Mouse (Mus musculus): ENCODE data around the gene Colec11. TPM values are rescaled to one million over a fixed set of nuclear protein-coding genes. Genes with fewer than 3 reads are reported as not detected.
A peak's percentile ranks its signal among the peaks of the same experiment; 100 is the strongest.

Gene Colec11
- polyA plus RNA-seq, 1 experiment from 2014 or later, result 0.52 TPM

- no peak overlapping the region for H3K4me2 ChIP-seq (replicated peaks)
- H3K4me3 ChIP-seq, result no peak overlapping the region
- no peak overlapping the region for H3K27ac ChIP-seq (replicated peaks)
- ATAC-seq (replicated peaks), result no peak
- WGBS, result 83% methylated on average over 3 of the region's 3 CpGs
- H3K9me3 ChIP-seq, result no peaks in the 10 kb centered on the region
- H3K9ac ChIP-seq (replicated peaks), result no peak overlapping the region
- no peaks in the 10 kb centered on the region for H3K27me3 ChIP-seq
- H3K4me1 ChIP-seq, result peaks cover 19% of the 10 kb centered on the region
- no peaks in the 10 kb centered on the region for H3K36me3 ChIP-seq
Measured at GRCm38 (mm10) chr12:28598110-28598509, 25.1 kb downstream of the Colec11 start.

GRCm38 (mm10) chr12:28597699-28598098, 25.5 kb downstream of the Colec11 start:
- H3K27ac ChIP-seq (replicated peaks), result no peak overlapping the region
- H3K9ac ChIP-seq (replicated peaks), result no peak overlapping the region
- no peaks in the 10 kb centered on the region for H3K9me3 ChIP-seq
- no peak for ATAC-seq (replicated peaks)
- no peak overlapping the region for H3K4me3 ChIP-seq
- 78% methylated on average over 9 of the region's 9 CpGs for WGBS
- H3K27me3 ChIP-seq, result no peaks in the 10 kb centered on the region
- H3K4me2 ChIP-seq (replicated peaks), result no peak overlapping the region
- peaks cover 18% of the 10 kb centered on the region for H3K4me1 ChIP-seq
- no peaks in the 10 kb centered on the region for H3K36me3 ChIP-seq

- no peaks in the 10 kb centered on the region for H3K9me3 ChIP-seq
- no peak overlapping the region for H3K9ac ChIP-seq (replicated peaks)
- H3K27ac ChIP-seq (replicated peaks), result no peak overlapping the region
- no peaks in the 10 kb centered on the region for H3K36me3 ChIP-seq
- H3K4me2 ChIP-seq (replicated peaks), result no peak overlapping the region
- H3K4me1 ChIP-seq, result peaks cover 10% of the 10 kb centered on the region
- H3K4me3 ChIP-seq, result no peak overlapping the region
- H3K27me3 ChIP-seq, result no peaks in the 10 kb centered on the region
- no peak for ATAC-seq (replicated peaks)
Measured at GRCm38 (mm10) chr12:28596851-28597250, 26.3 kb downstream of the Colec11 start.

GRCm38 (mm10) chr12:28590428-28590827, 32.7 kb downstream of the Colec11 start:
- Histone ChIP-seq H3K4me2 (replicated peaks) (no peak overlapping the region), H3K27me3 (no peaks in the 10 kb centered on the region), H3K4me1 (peaks cover 25% of the 10 kb centered on the region), H3K4me3 (no peak overlapping the region), H3K27ac (replicated peaks) (no peak overlapping the region), H3K36me3 (no peaks in the 10 kb centered on the region), H3K9me3 (no peaks in the 10 kb centered on the region), H3K9ac (replicated peaks) (no peak overlapping the region)
- no peak for ATAC-seq (replicated peaks)
- 53% methylated on average over 13 of the region's 13 CpGs for WGBS

- WGBS, result 8% methylated on average over 24 of the region's 24 CpGs
- H3K9me3 ChIP-seq, result no peaks in the 10 kb centered on the region
- H3K27me3 ChIP-seq, result no peaks in the 10 kb centered on the region
- H3K4me1 ChIP-seq, result peaks cover 25% of the 10 kb centered on the region
- no peaks in the 10 kb centered on the region for H3K36me3 ChIP-seq
- ATAC-seq (replicated peaks), result peak; percentile 90
- H3K4me2 ChIP-seq (replicated peaks), result peak overlapping the region; percentile 71
- H3K27ac ChIP-seq (replicated peaks), result peak overlapping the region; percentile 58
- peak overlapping the region; percentile 45 for H3K4me3 ChIP-seq
- peak overlapping the region; percentile 59 for H3K9ac ChIP-seq (replicated peaks)
Measured at GRCm38 (mm10) chr12:28589090-28589868, 33.9 kb downstream of the Colec11 start.

- Histone ChIP-seq H3K4me3 (no peak overlapping the region), H3K27ac (replicated peaks) (peak overlapping the region; percentile 58), H3K27me3 (no peaks in the 10 kb centered on the region), H3K9ac (replicated peaks) (no peak overlapping the region), H3K36me3 (no peaks in the 10 kb centered on the region), H3K4me2 (replicated peaks) (no peak overlapping the region), H3K4me1 (peaks cover 25% of the 10 kb centered on the region), H3K9me3 (no peaks in the 10 kb centered on the region)
- 55% methylated on average over 6 of the region's 6 CpGs for WGBS
- no peak for ATAC-seq (replicated peaks)
Measured at GRCm38 (mm10) chr12:28587949-28588348, 35.2 kb downstream of the Colec11 start.

- Histone ChIP-seq H3K9ac (replicated peaks) (no peak overlapping the region), H3K4me2 (replicated peaks) (no peak overlapping the region), H3K4me1 (peaks cover 14% of the 10 kb centered on the region), H3K27ac (replicated peaks) (no peak overlapping the region; the same call in 1 of the 2 replicates), H3K36me3 (no peaks in the 10 kb centered on the region), H3K27me3 (no peaks in the 10 kb centered on the region), H3K4me3 (no peak overlapping the region), H3K9me3 (no peaks in the 10 kb centered on the region)
- no peak for ATAC-seq (replicated peaks)
- WGBS, result 46% methylated on average over 3 of the region's 3 CpGs
Measured at GRCm38 (mm10) chr12:28584036-28584435, 39.1 kb downstream of the Colec11 start.

- WGBS, result 89% methylated on average over 8 of the region's 8 CpGs
- Histone ChIP-seq H3K4me3 (no peak within 1 kb of the TSS), H3K36me3 (no peaks in the 10 kb centered on the region), H3K9me3 (no peaks in the 10 kb centered on the region), H3K27ac (replicated peaks) (no peak within 1 kb of the TSS), H3K4me1 (peaks cover 7% of the 10 kb centered on the region; the same call in 1 of the 2 replicates), H3K27me3 (no peaks in the 10 kb centered on the region), H3K9ac (replicated peaks) (no peak within 1 kb of the TSS), H3K4me2 (replicated peaks) (no peak within 1 kb of the TSS)
- ATAC-seq (replicated peaks), result no peak
Measured at GRCm38 (mm10) chr12:28582423-28582822, 40.8 kb downstream of the Colec11 start, which contains the start of gene Allc. Allc (minus strand) TSS chr12:28582523.

- H3K27ac ChIP-seq (replicated peaks), result no peak overlapping the region
- H3K9me3 ChIP-seq, result no peaks in the 10 kb centered on the region
- no peak overlapping the region for H3K4me3 ChIP-seq
- no peak for ATAC-seq (replicated peaks)
- no peaks in the 10 kb centered on the region for H3K36me3 ChIP-seq
- no peak overlapping the region for H3K9ac ChIP-seq (replicated peaks)
- no peak overlapping the region for H3K4me2 ChIP-seq (replicated peaks)
- peaks cover 7% of the 10 kb centered on the region; the same call in 1 of the 2 replicates for H3K4me1 ChIP-seq
- H3K27me3 ChIP-seq, result no peaks in the 10 kb centered on the region
- WGBS, result 35% methylated on average over 4 of the region's 4 CpGs
Measured at GRCm38 (mm10) chr12:28579132-28579531, 44.0 kb downstream of the Colec11 start.

- Histone ChIP-seq H3K9me3 (no peaks in the 10 kb centered on the region), H3K27ac (replicated peaks) (peak overlapping the region; percentile 68), H3K9ac (replicated peaks) (no peak overlapping the region), H3K27me3 (no peaks in the 10 kb centered on the region), H3K4me2 (replicated peaks) (no peak overlapping the region), H3K4me3 (no peak overlapping the region), H3K4me1 (peaks cover 7% of the 10 kb centered on the region; the same call in 1 of the 2 replicates), H3K36me3 (no peaks in the 10 kb centered on the region)
- ATAC-seq (replicated peaks), result peak; percentile 61; the same call in 1 of the 2 replicates
- WGBS, result 53% methylated on average over 3 of the region's 3 CpGs
Measured at GRCm38 (mm10) chr12:28578147-28578546, 45.0 kb downstream of the Colec11 start.

- Histone ChIP-seq H3K9ac (replicated peaks) (no peak overlapping the region), H3K27me3 (no peaks in the 10 kb centered on the region), H3K27ac (replicated peaks) (no peak overlapping the region), H3K4me3 (no peak overlapping the region), H3K4me2 (replicated peaks) (no peak overlapping the region), H3K4me1 (peaks cover 7% of the 10 kb centered on the region; the same call in 1 of the 2 replicates), H3K9me3 (no peaks in the 10 kb centered on the region), H3K36me3 (no peaks in the 10 kb centered on the region)
- no peak for ATAC-seq (replicated peaks)
- 85% methylated on average over 6 of the region's 6 CpGs for WGBS
Measured at GRCm38 (mm10) chr12:28575366-28576070, 47.7 kb downstream of the Colec11 start.

- H3K4me2 ChIP-seq (replicated peaks), result no peak overlapping the region
- H3K36me3 ChIP-seq, result no peaks in the 10 kb centered on the region
- ATAC-seq (replicated peaks), result no peak
- 82% methylated on average over 2 of the region's 2 CpGs for WGBS
- H3K9me3 ChIP-seq, result no peaks in the 10 kb centered on the region
- no peaks in the 10 kb centered on the region for H3K27me3 ChIP-seq
- H3K27ac ChIP-seq (replicated peaks), result no peak overlapping the region
- no peak overlapping the region for H3K9ac ChIP-seq (replicated peaks)
- H3K4me1 ChIP-seq, result no peaks in the 10 kb centered on the region
- H3K4me3 ChIP-seq, result no peak overlapping the region
Measured at GRCm38 (mm10) chr12:28572241-28572640, 50.9 kb downstream of the Colec11 start.

Data from forebrain, embryonic 15.5 days (tissue).